Mouse (Mus musculus): ENCODE results near the gene Ssty2. TPM values are rescaled to one million over a fixed set of nuclear protein-coding genes. Genes with fewer than 3 reads are reported as not detected.
"Not testable (repeated sequence)": the region's sequence is repeated elsewhere in the genome, so short reads cannot be mapped to it uniquely, and the experiment has no call there.

Gene Ssty2
- polyA plus RNA-seq (2015; fragmentation: Nextera tagmentation; extraction: Ambion mirVana), result not detected in 2 replicates

DNA sequence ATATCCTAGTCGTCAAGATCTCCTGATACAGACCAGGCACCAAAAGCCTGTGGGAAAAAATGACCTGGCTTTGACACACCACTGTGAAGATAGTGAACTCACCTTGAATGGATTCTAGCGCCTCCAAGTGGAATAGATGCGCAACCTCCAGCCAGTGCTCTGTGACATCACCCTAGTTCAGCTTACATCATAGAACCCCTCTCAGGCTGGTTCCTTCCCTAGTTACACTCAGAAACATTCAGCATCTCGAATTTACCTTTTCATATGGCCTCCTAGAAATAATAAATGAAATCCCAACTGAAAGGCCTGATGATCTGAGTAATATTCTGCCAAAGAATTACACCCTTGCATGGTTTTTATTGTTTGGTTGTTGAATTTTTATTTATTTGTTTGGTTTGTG is at the start of gene Ssty2:
Ssty2 (minus strand) TSS at position 101 of the 400 bp plus-strand sequence.
- H3K4me2 ChIP-seq (replicated peaks; ENCODE audit: low read depth, low read length); H3K27me3 ChIP-seq (ENCODE audit: insufficient read depth, low read length); H3K36me3 ChIP-seq (ENCODE audit: insufficient read depth, low read length); H3K9ac ChIP-seq (replicated peaks; ENCODE audit: low read length); H3K9me3 ChIP-seq (ENCODE audit: low read length); H3K4me1 ChIP-seq (ENCODE audit: insufficient read depth, low read length); ATAC-seq (ENCODE audit: low FRiP score, low TSS enrichment); H3K27ac ChIP-seq (ENCODE audit: low read length); H3K4me3 ChIP-seq (ENCODE audit: low read length): not testable (repeated sequence)
- no CpG with 5 or more reads among the region's 4 CpGs for WGBS

Measured in kidney, embryonic 16.5 days (tissue).